Mouse (Mus musculus): ENCODE measurements around the gene Pitpnb. TPM values are rescaled to one million over a fixed set of nuclear protein-coding genes. Genes with fewer than 3 reads are reported as not detected.

The Pitpnb gene
- total RNA-seq, 2 experiments from 2014 or later = 74.5 to 77.7 TPM

DNA sequence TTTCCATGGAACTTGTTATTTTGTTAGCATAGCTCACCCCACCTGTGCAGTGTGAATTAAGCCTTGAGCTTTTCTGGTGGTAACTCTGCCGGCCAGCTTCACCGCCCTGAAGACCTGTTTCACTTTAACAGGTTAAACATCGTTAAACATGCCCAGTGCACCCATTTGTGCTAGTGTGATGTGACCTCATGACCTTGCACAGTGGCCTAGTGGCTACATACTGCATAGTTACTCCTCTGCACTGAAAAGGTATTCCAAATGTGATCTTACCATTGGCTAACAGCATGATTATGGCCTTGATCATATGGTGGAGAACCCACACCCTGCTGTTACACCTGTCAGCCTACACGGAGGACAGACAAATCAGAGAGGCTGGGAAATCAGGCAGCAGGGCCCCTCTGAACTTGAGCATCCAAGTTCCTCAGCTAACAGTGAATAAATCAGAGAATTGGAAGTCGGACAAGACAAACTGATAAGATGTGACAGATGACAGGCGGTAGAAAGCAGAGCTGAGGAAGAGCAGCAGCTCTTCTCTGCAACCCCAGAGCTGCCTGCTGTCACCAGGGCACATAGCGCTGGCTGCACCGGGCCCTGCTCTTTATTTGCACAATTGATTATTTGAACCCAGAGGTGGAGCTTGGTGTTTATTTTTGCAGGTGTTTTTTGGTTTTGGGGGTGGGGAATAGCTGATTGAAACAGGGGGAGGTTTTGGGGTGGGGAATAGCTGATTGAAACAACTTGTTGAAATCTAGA lies 5.6 kb downstream of the Pitpnb start:
- DNase-seq (ENCODE audit: extremely low spot score in 1 of 2, low spot score in 2 of 2) = no peak
- intact Hi-C loops (cut with DNase I) = no loop called here

DNA sequence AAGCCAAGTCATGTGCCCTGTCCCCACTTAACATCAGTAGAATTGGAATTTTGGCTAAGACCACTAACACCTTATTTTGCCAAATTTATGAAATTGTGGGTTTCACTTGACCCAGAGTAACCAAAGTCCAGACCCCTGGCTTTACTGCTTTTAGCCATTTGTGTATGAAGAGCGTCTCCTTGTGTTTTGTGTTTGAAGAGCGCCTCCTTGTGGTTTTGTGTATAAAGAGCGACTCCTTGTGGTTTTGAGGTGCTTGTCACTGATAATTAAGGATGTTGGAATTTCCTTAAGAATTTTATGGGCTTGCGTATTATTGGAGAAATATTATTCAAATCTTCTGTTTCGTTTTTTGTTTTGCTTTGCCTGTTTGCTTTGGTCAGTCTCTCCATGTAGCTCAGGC lies 11.0 kb downstream of the Pitpnb start:
- intact Hi-C loops (cut with DNase I) = loop anchor here (5.0 kb wide), 1 partner anchor 69 kb away; no protein-coding TSS in a partner anchor
- no peak for DNase-seq (ENCODE audit: extremely low spot score in 1 of 2, low spot score in 2 of 2)

DNA sequence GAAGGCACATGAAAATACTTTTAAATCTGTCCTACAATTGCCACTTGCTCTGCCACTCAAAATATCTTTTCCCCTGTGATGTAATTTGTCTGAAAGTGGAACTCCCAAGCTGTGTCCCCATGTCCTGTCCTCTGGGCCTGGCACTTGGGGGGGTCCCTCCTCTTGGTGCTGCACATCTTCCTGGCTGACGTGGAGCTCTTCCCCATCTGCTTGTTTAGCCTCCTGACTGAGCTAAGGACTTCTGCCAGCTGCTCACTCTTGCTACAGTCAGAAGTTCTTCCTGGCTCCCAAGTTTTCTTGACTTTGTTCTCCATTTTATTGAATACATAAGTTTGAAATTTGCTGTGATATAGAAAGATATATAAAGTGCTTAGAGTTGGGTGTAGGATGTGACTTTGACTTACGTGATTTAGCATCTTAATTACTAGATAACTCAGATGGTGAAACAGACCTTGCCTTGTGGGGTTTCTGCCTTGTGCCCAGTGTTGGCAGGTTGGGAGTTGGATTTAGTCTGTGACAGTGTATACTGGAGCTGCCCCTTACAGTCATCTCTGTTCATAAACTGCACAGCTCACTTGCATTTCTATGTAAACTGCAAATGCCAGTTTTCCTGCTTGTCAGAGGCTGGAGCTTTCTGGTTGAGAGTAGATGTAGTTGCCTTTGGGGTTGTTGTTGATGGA lies 14.3 kb downstream of the Pitpnb start:
- intact Hi-C loops (cut with DNase I) = loop anchor here (5.0 kb wide), 1 partner anchor 73 kb away; no protein-coding TSS in a partner anchor
- no peak for DNase-seq (ENCODE audit: extremely low spot score in 1 of 2, low spot score in 2 of 2)

DNA sequence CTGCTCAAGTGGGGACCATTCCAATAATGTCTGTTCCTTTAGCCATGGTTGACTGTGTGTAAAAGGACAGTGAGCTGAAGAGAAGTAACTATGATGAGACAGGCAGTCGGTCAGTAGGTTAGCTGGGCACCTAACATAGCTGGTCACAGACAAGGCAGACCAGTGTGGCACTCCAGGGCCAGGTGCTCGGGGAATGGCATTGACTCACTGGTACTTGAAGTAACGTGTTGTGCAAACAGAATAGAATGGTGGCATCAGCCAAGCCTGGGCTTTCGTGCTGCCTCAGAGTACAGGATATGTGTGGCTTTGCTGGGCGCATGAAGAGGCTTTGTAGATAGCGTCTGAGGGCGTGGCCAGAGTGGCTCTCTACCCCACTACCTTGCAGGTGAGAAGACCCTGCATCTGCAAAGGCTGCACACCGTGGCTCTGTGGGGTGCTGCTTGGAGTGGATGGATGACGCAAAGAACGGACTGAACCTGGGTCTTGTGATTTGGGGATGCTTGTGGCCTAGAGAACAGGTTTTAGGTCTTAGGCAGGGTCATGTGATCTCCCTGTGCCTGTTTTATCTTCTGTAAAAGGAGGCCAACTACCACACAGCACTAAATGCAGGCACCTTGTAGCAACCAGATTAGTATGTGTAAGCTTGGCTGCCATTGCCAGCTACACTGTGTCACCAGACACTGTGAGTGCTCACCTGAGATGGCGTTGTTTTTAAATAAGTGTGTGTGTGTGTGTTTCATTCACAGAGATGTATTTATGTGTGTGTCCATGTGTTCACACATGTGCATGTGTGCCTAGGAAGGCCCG lies 26.5 kb downstream of the Pitpnb start:
- intact Hi-C loops (cut with DNase I) = no loop called here
- no peak for DNase-seq (ENCODE audit: extremely low spot score in 1 of 2, low spot score in 2 of 2)

DNA sequence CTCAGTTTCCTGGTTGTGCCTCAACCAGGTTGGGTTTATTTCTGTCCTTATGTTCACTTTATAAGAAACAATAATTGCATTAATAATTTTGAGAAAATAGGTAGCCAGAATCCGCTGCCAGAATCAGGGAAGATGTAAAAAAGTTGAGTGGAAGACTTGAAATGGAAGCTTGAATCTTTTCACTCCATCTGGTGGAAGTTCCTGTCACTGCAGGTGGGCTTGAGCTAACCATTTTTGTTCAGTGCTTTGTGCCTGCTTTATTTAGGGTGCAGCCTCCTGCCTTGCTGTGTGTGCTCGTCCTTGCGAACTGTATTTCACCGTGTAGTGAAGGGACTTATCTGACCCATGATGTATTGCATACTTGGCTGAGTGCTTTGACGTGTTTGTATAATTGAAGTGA lies 30.0 kb downstream of the Pitpnb start:
- DNase-seq (ENCODE audit: extremely low spot score in 1 of 2, low spot score in 2 of 2) = no peak
- intact Hi-C loops (cut with DNase I) = no loop called here

DNA sequence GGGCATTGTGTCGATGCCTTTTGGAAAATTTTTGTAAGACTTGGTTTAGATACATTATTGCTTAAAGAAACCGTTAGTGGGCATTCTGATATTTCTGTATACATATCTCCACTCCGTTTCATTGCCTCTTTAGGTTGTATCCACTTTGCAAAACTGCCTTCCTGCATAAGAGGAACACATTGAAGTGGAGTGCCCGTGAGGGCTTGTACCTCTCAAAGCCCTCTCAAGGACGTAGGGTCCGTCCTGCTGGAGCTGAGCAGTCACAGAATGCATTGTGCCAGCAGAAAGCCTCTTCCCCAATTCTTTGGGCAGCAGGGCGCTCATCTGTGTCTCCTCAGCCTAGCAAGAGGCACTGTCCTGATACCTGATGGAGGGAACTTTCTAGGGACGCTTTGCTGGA lies 30.5 kb downstream of the Pitpnb start:
- intact Hi-C loops (cut with DNase I) = no loop called here
- no peak for DNase-seq (ENCODE audit: extremely low spot score in 1 of 2, low spot score in 2 of 2)

DNA sequence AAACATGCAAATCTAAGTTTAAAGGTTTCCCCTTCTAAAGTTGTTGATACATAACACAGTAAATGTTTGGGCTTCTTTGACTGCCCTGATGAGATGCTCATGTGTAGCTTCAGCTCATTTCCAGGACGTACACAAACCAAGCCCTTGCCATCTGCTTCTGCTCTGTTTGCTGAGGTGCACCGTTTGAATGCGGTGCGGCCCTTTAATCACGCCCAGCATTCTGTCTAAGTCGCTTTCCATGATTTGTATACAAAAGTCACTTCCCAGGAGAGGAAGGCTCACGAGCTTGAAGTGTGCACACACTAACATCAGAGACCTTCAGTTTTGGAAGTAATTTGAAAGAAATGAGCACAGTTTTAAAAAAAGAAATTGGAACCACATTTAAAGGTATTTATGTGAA lies 31.3 kb downstream of the Pitpnb start:
- DNase-seq (ENCODE audit: extremely low spot score in 1 of 2, low spot score in 2 of 2) = no peak
- intact Hi-C loops (cut with DNase I) = no loop called here

DNA sequence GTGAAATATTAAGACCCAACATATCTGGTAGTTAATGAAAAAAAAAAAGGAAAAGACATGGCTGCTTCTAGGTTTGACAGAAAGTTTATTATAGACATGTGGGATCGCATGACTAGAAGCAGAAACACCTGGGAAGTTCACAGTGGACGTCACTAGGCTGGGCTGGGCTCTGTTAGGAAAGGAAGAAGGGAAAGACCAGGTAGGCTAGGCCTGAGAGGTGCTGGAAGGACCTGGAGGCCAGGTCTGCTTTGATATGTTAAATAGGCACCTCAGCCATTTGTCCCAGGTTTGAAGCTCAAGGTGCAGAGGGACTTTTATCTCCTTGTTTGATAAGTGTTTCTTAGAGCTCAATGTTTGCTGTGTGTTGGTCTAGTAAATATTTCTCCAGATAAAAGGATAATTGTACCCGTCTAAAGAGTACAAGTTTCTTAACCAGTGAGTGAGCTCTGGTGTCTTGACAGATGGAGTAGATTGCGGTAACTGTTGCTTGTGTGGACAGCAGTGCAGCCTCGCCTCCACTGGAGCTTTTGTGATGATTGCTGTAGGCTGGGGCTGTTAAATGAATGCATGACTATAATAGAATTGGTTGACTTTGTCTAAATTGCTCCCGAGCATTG lies 33.0 kb downstream of the Pitpnb start:
- intact Hi-C loops (cut with DNase I) = no loop called here
- no peak for DNase-seq (ENCODE audit: extremely low spot score in 1 of 2, low spot score in 2 of 2)

DNA sequence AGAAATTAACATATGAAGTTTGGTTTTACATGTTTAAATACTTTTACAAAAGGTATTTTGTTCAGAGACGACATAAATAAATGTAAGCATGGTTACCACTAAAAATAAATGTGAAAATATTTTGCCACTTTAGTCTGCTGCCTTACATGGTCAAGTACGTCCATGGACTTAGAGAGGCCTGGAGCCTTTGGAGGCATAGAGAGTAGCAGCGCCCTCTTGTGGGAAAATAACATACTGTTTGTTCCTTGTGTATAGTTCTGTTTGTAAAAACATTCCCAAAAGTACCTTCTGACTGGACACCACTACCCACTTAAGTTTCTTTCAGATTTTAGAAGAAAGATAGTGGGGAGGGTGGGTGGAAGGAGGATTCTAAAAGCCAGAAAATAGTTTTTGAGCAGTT lies 34.0 kb downstream of the Pitpnb start:
- intact Hi-C loops (cut with DNase I) = no loop called here
- DNase-seq (ENCODE audit: extremely low spot score in 1 of 2, low spot score in 2 of 2) = peak in 1 of 2 experiments; percentile 44

DNA sequence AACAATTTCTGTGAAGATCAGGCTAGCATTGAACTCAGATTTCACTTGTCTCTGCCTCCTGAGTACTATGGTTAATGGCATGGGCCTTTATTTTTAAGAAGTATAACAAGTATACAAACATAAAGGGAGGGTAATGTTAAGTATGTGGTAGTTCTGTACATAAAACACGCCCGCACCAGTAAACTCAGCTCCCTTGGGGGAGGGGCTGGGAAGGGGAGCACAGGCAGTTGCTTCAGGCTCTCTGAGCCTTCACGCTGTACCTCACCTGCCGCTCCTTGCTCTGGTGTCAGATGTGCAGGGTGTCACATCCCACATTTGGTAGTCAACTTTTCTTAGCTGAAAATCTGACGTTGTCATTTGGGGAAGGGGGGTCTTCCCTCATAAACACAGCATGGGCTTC lies 35.6 kb downstream of the Pitpnb start:
- intact Hi-C loops (cut with DNase I) = no loop called here
- no peak for DNase-seq (ENCODE audit: extremely low spot score in 1 of 2, low spot score in 2 of 2)

DNA sequence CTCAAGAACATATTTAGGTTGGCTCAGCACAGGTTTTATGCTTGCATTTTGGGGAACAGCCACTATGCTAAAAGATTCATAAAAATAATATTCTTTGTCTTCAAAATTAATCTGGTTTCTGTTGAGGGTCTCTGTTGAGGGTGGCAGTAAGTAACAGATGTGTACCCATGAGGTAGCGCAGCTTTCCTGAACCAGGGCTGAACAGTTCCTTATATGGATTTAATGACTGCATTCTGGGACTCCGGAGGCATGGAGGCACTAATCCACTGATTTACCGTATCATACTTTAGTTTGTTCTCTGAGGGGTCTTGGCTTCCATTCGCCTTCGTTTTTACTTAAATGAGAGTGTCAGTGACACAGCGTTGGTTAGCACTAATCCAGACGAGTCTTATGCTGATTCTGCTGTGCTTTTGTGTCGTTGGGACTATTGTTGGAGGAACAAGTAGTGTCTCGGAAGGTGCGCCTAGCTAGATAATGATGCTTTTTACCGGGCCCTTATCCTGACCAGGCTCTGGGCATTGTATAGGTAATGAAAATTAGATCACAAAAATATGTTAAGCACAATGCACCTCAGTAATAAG lies 37.5 kb downstream of the Pitpnb start:
- no peak for DNase-seq (ENCODE audit: extremely low spot score in 1 of 2, low spot score in 2 of 2)
- intact Hi-C loops (cut with DNase I) = no loop called here

DNA sequence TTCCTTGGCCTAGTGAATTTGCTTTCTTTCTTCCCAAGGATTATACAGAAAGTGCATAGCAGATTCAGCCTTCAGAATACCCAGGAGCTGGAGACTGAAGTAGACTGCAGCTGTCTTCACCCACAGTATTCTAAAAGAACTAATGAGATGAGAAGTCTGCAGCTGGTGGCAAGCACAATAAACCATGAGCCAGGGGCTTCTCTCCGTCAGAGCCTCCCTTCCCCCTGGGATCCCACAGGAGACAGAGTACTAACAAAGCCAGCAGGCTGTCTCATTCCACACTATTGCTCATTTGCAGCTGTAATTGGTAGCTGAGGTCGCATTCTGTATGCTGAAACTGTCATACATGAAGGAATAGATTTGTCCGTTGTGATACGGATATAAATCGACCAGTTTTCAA lies 38.0 kb downstream of the Pitpnb start:
- intact Hi-C loops (cut with DNase I) = no loop called here
- no peak for DNase-seq (ENCODE audit: extremely low spot score in 1 of 2, low spot score in 2 of 2)

DNA sequence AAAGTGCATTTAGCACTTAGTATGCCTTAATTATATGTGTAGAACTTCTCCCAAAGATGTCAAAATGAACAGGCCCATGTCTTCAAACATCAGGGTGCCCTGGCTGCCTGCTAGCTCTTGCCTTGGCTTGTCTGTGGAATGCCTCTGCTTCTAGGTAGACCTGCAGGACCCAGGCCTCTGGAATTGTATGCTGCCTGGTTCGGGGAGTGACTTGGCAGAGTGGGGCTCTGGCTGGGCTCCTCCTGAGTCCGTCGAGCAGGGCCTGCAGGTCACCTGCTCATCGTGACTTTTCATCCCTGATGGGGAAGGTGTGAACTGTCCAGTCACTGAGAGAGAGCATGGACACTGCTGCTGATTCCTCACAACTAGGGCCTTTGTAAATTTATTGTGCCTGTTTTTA lies 45.1 kb downstream of the Pitpnb start:
- intact Hi-C loops (cut with DNase I) = no loop called here
- no peak for DNase-seq (ENCODE audit: extremely low spot score in 1 of 2, low spot score in 2 of 2)

DNA sequence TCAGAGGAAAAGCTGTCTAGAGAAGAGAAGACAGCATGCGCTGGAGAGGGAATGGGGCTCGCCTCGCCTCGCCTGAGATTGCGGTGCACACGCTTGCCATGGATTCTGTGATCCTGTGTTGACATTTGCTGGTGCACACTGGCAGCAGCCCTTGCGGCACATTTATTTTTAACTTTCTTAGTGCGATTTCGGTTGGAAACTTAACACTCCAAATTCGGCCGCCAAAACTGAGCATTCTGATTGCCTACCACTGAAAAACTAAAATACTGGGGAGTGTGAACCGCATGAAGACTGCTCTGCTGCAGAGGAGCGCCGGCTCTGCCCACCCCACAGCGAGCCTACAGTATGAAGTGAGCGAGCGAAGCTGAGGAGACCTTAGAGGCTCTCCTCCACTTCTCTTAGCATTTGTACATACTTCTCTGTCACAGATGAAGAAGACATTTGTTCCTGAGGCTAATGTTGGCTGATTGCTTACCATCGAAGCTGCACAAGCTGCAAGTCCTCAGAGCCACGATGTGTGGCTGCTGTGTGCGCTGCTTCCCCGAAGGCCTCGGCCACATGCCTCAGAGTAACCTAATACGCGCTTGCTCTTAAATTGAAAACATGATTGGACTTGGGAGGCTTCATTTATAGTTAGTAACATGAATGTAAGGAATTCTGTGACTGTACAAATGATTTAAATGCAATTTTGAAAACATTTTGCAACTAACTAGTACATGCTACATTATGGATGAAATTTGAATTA lies 45.9 kb downstream of the Pitpnb start:
- no peak for DNase-seq (ENCODE audit: extremely low spot score in 1 of 2, low spot score in 2 of 2)
- intact Hi-C loops (cut with DNase I) = no loop called here

DNA sequence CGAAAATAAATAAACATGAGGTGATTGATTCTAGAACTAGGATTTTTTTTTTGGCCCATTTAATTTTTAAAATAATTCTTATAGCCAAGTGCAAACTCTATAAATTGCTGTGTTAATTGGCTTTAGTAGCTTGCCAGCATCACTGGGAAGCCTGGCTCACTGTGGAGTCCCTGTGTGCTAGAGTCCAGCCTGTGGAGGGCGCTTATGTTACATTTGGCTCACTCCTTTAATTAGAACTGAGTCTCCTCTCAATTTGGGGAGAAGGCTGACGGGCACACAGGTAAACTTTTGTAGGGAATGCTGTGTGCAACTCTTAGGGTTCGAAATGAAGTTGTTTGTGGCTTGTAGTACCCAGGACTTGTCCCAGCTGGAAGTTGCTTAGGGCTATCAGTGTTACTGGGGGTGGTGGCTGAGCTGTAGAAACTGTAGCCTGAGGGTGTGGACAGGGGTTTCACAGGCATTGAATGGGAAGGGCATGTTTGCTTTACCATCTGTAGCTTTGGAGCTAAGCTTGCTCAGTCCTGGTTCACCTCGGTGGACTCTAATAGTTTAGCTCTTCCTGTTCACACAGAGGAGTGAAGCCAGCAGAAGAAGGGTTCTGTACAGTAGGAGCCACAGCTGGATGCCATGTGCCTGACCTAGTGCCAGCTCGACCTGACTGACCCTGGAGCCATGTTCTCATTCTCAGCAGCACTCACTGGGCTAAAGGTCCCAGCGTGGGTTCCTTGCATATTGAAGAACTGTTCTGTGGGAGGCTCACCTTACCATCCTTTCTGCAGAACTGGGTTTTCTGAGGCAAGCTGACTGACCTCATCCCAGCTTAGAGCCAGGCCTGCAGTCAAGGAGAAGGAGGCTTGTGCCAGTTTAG lies 47.8 kb downstream of the Pitpnb start:
- DNase-seq (ENCODE audit: extremely low spot score in 1 of 2, low spot score in 2 of 2) = no peak
- intact Hi-C loops (cut with DNase I) = no loop called here

DNA sequence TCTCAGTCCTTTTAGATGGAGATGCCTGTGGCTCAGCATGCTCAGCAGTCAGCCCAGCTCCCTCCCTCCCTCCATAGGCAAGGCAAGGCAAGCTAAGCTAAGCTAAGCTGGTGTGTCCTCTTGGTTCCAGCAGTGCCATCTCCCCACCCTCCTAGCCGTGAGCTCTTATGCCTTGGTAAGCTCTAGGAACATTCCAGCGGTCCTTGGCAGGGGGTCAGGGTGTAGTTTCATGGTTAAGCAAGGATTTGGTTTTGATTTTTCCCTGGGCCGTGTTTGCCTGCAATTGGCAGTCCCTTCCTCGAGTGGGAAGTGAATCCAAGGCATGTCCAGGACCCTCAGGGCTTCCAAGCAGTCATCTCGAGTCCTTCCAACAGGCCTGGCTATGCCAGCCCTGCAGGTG lies 52.8 kb downstream of the Pitpnb start:
- intact Hi-C loops (cut with DNase I) = no loop called here
- DNase-seq (ENCODE audit: extremely low spot score in 1 of 2, low spot score in 2 of 2) = no peak

DNA sequence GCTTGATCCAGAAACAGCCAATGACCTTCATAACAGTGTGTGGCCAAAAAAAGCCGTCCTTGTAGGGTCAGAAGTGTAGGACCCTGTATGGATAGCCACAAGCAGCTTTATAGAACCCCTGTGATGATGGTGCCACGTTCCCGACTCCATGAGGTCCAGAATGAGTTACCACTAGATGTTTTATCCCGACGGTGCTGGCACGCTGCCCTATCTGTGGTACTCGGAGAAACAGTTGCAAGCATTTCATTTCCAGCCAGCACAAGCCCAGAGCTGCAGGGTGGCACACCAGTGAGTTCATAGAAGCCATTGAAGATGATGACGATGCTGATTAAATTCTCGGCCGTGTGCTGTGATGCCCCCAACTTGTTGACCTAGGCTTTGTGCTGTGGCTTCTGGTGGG lies 60.3 kb downstream of the Pitpnb start:
- no peak for DNase-seq (ENCODE audit: extremely low spot score in 1 of 2, low spot score in 2 of 2)
- intact Hi-C loops (cut with DNase I) = no loop called here

DNA sequence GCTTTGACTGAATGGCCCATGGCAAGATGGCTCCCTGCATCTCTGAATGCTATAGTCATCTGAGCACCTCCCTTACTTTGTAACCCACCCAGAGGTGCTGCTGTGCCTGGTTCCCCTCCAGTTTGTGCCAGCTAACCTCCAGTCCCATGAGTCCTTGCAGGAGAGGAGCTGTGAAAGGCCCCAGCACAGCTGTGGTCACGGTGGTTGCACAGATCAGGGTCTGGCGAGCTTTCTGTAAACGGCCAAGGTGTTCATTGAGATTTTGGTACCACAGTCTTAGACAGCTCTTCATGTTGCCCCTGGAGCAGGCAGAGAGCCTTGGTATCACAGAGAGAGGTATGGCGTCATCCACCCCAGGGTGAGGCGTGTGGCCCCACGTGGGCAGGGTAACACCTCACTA lies 60.9 kb downstream of the Pitpnb start:
- intact Hi-C loops (cut with DNase I) = no loop called here

More for the DNA sequence above, 60.9 kb downstream of the Pitpnb start:
- DNase-seq (ENCODE audit: extremely low spot score in 1 of 2, low spot score in 2 of 2) = no peak
